Mouse (Mus musculus) embryonic fibroblast, embryonic 13.5 days (primary cell): ENCODE data around the gene Hbq1b.
"Not testable (repeated sequence)": the region's sequence is repeated elsewhere in the genome, so short reads cannot be mapped to it uniquely, and the experiment has no call there.

ENCODE experiments used
- CTCF ChIP-seq: IDR thresholded peaks from 2 replicates; pipeline ENCODE4 v1.5.1; 2011; ENCODE audit warnings: mild to moderate bottlenecking, control low read depth, low read length, moderate library complexity, borderline replicate concordance; ENCODE audit not compliant: insufficient read depth
- POLR2A ChIP-seq: IDR thresholded peaks from 2 replicates; pipeline ENCODE4 v1.6.1; 2011; ENCODE audit warnings: low read depth, mild to moderate bottlenecking, control low read depth, low read length, moderate library complexity

DNA sequence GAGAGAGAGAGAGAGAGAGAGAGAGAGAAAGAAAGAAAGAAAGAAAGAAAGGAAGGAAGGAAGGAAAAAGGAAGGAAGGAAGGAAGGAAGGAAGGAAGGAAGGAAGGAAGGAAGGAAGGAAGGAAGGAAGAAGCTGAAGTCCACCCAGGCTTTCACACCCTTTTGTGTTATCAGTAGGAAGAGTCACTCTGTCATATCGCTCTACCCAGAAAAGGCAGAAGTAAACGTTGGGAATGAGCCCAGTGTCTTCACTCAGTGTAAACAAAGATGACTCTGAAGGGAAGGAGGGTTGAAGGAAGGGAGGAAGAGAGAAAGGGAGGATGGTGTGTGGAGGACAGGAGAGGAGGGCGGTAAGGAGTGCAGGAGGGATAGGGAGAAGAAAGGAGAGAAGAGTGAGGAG is 6.7 kb downstream of the Hbq1b start:
- not testable (repeated sequence) for TF ChIP-seq CTCF, POLR2A
